Mouse (Mus musculus) ES-Bruce4 (cell line): Measurements from ENCODE around the gene Galns.

Experiments
- EP300 ChIP-seq: IDR thresholded peaks from 2 replicates; pipeline ENCODE4 v1.6.1; 2011; ENCODE audit warnings: low read depth, low read length; ENCODE audit not compliant: insufficient read depth
- POLR2A ChIP-seq: IDR thresholded peaks from one replicate; pipeline ENCODE4 v1.8.1; 2011; ENCODE audit warnings: low read length; ENCODE audit not compliant: insufficient read depth

DNA sequence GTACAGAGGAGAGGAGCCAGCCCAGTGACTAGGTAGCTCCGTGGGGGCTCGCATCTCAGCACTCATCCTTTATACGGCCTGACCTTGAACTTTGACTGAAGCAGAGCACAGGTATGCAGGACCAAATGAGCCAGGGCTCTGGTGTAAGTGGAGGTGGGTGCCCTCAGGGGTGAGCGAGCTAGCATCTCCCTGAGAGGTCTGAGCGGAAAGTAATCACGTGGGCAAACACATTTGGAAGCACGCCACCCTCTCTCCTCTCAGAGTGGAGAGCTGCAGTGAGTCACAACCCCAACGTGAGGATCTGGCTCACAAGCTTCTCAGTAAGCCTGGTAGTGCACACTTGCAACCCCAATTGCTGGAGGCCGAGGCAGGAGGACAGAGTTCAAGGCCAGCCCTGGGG lies 30.8 kb upstream of the Galns start:
- TF ChIP-seq EP300 (no peak), POLR2A (no peak)
